Mouse (Mus musculus): Measurements from ENCODE around the gene Aqp1.

DNA sequence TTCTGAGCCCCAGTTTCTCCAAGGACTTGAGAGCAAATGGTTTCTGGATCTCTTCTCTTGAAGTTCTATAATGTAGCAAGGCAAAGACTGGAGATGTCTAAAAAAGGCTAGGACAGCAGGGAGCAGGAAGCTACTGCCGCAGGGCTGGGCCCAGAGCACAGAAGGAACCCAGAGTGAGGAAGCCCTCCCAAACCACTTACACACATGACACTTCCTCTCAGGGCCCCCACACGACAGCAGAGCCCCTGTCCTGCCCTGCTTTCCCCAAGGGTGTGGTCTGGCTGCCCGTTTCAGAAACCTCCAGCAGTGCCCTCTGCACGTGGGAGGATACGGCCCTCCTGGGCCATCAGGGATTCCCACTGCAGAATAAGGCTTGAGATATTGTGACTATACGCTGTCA, 4.9 kb upstream of the Aqp1 start:
- TF ChIP-seq CTCF (IDR thresholded peaks at IDR 0.05; ENCODE audit: extremely low read depth, insufficient read length, insufficient replicate concordance, low read depth, low read length) (no peak), POLR2A (IDR thresholded peaks at IDR 0.05; ENCODE audit: low read depth, low read length) (no peak)
